Mouse (Mus musculus) brain, embryonic 14.5 days (tissue): ENCODE measurements around the gene Gdap1l1.

Source experiments
- CTCF ChIP-seq: fragments of 200-500 bp; IDR thresholded peaks from 2 replicates; pipeline ENCODE4 v1.5.1; 2012; ENCODE audit warnings: inconsistent platforms, mild to moderate bottlenecking, moderate library complexity, borderline replicate concordance; ENCODE audit not compliant: insufficient read depth, insufficient read length; ENCODE audit errors: extremely low read depth
- POLR2A ChIP-seq: fragments of 200-500 bp; IDR thresholded peaks from 2 replicates; pipeline ENCODE4 v1.6.1; 2012; ENCODE audit warnings: mild to moderate bottlenecking, inconsistent platforms, borderline replicate concordance; ENCODE audit not compliant: poor library complexity, insufficient read depth, insufficient read length, severe bottlenecking; ENCODE audit errors: extremely low read depth

GRCm38 (mm10) chr2:163468866-163469265 lies 30.6 kb downstream of the Gdap1l1 start:
- TF ChIP-seq POLR2A: no peak
- TF ChIP-seq CTCF: no peak
